Mouse (Mus musculus) brain, embryonic 14.5 days (tissue): ENCODE data around the gene Sirt2.

Source experiments
- CTCF ChIP-seq: fragments of 200-500 bp; IDR thresholded peaks from 2 replicates; pipeline ENCODE4 v1.5.1; 2012; ENCODE audit warnings: inconsistent platforms, mild to moderate bottlenecking, moderate library complexity, borderline replicate concordance; ENCODE audit not compliant: insufficient read depth, insufficient read length; ENCODE audit errors: extremely low read depth
- POLR2A ChIP-seq: fragments of 200-500 bp; IDR thresholded peaks from 2 replicates; pipeline ENCODE4 v1.6.1; 2012; ENCODE audit warnings: mild to moderate bottlenecking, inconsistent platforms, borderline replicate concordance; ENCODE audit not compliant: poor library complexity, insufficient read depth, insufficient read length, severe bottlenecking; ENCODE audit errors: extremely low read depth

DNA sequence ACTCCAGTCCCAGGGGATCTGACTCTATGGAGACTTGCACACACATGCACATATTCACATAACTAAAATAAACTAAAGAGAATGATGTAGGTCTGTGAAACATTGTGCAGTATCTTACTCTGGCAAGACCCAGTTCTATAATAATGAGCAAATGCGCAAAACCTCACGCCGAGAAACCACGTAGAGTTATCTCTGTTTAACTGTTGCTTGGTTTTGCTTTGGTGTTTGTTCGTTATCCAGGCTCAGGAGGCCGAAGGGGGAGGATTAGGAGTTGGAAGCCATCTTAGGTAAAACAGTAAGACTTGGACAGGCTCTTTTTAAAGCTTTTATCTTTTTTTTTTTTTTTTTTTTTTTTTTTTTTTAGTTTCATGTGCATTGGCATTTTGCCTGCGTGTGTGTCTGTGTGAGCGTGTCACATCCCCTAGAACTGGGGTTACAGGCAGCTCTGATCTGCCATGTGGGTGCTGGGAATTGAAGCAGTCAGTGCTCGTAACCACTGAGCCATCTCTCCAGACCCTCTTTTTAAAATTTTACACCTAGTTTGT lies 3.0 kb downstream of the Sirt2 start:
- TF ChIP-seq POLR2A (no peak), CTCF (no peak)
